Mouse (Mus musculus) WW6 (cell line): ENCODE data around the gene Arl10.
A peak's percentile ranks its signal among the peaks of the same experiment; 100 is the strongest.

Experiments used
- DNase-seq: peaks from one replicate; pipeline ENCODE4 v3.0.0-alpha.2; 2013; ENCODE audit warnings: low read depth, low spot score

The Arl10 gene

GRCm38 (mm10) chr13:54574854-54575481 lies at the start of gene Arl10:
Gene Arl10, plus strand, starts transcription at chr13:54575015.
- peak; percentile 40 for DNase-seq

GRCm38 (mm10) chr13:54527140-54527539 lies 47.7 kb upstream of the Arl10 start:
- DNase-seq: no peak

GRCm38 (mm10) chr13:54532134-54532533 lies 42.7 kb upstream of the Arl10 start:
- DNase-seq: no peak

GRCm38 (mm10) chr13:54548036-54548435 lies 26.8 kb upstream of the Arl10 start:
- DNase-seq: no peak

GRCm38 (mm10) chr13:54556176-54556575 lies 18.6 kb upstream of the Arl10 start:
- DNase-seq: no peak

GRCm38 (mm10) chr13:54556796-54557195 lies 18.0 kb upstream of the Arl10 start:
- no peak for DNase-seq

GRCm38 (mm10) chr13:54557652-54558051 lies 17.2 kb upstream of the Arl10 start:
- no peak for DNase-seq

- DNase-seq: no peak
These were observed 15.2 kb upstream of the Arl10 start for GRCm38 (mm10) chr13:54559656-54560055.

GRCm38 (mm10) chr13:54560608-54561007 lies 14.2 kb upstream of the Arl10 start:
- no peak for DNase-seq

- DNase-seq: no peak
These were observed 12.3 kb upstream of the Arl10 start for GRCm38 (mm10) chr13:54562562-54562961.

GRCm38 (mm10) chr13:54564232-54565200 lies 10.3 kb upstream of the Arl10 start:
- DNase-seq: no peak

GRCm38 (mm10) chr13:54565201-54565581 lies 9.6 kb upstream of the Arl10 start, which contains the start of gene 4833439L19Rik:
Gene 4833439L19Rik, minus strand, starts transcription at chr13:54565435.
- peak; percentile 83 for DNase-seq

- DNase-seq: peak; percentile 61
These were observed 9.0 kb upstream of the Arl10 start for GRCm38 (mm10) chr13:54565594-54566345.

- peak; percentile 40 for DNase-seq
These were observed 6.4 kb upstream of the Arl10 start for GRCm38 (mm10) chr13:54568380-54568779.

- no peak for DNase-seq
These were observed 5.5 kb upstream of the Arl10 start for GRCm38 (mm10) chr13:54569282-54569681.

GRCm38 (mm10) chr13:54570736-54571135 lies 4.1 kb upstream of the Arl10 start:
- DNase-seq: no peak

GRCm38 (mm10) chr13:54571637-54572036 lies 3.2 kb upstream of the Arl10 start:
- no peak for DNase-seq

- DNase-seq: no peak
These were observed 2.2 kb upstream of the Arl10 start for GRCm38 (mm10) chr13:54572621-54573020.

- DNase-seq: no peak
These were observed 674 bp downstream of the Arl10 start for GRCm38 (mm10) chr13:54575489-54575888.

- no peak for DNase-seq
These were observed 3.1 kb downstream of the Arl10 start for GRCm38 (mm10) chr13:54577652-54578507.

GRCm38 (mm10) chr13:54581385-54581784 lies 6.6 kb downstream of the Arl10 start:
- no peak for DNase-seq
